Mouse (Mus musculus) left cerebral cortex, postnatal 4 days (tissue): ENCODE measurements around the gene Oscar. TPM values are rescaled to one million over a fixed set of nuclear protein-coding genes. Genes with fewer than 3 reads are reported as not detected.
"Not testable (repeated sequence)": the region's sequence is repeated elsewhere in the genome, so short reads cannot be mapped to it uniquely, and the experiment has no call there.

Experiments used
- DNase-seq: peaks from one replicate; pipeline ENCODE4 v3.0.0-alpha.2; 2022
- intact Hi-C: fragments of 180-260 bp; cut with DNase I; formaldehyde crosslinking; loops from one replicate; pipeline ENCODE4 v1.15.1; 2025
- total RNA-seq, 2 experiments: library from RNA; stranded (reverse); gene quantifications; 2 replicates each; pipeline ENCODE4 v1.2.3; 2021

The Oscar gene
- total RNA-seq, 2 experiments from 2014 or later = 0.84 to 1.1 TPM

DNA sequence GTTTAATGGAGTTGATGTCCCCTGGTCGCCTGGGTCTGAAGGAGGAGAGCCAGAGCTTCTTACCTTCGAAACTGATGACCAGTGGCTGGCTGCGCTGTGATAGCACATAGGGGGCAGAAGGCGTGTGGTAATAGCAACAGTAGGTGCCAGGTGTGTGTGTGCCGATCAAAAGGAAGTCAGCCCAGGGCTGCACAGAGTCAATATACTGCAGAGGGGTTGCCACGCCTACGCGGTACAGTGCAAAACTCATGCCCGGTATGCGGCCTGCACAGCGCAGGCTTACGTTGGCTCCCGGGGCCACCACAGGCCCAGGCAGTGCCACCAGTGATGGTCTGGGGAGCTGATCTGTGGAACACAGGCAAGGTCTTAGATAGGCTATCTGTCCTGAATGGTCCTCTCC is 5.0 kb downstream of the Oscar start:
- DNase-seq = no peak
- intact Hi-C loops = no loop called here

- intact Hi-C loops = no loop called here
- no peak for DNase-seq
Observed at GRCm38 (mm10) chr7:3610437-3610836, 5.5 kb downstream of the Oscar start.

DNA sequence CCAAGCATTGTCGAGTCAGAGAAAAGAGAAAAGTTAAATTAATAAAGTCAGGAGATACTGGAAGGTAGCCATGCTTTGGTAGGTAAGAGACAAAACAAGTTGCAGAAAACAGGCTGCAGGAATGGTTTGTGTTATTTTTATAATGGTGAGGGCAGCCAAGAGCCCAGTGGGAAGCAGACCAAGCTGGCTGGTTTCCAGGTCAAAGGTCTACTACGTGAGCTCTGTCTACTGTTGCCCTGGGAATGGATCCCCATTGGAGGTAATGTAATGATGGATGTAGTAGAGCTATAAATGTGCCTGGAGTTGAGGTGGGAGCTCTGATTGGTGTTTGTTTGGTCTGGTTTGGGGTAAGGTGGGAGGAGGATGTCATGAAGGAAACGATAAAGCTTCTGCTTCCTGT is 6.9 kb downstream of the Oscar start:
- DNase-seq = no peak
- intact Hi-C loops = no loop called here

DNA sequence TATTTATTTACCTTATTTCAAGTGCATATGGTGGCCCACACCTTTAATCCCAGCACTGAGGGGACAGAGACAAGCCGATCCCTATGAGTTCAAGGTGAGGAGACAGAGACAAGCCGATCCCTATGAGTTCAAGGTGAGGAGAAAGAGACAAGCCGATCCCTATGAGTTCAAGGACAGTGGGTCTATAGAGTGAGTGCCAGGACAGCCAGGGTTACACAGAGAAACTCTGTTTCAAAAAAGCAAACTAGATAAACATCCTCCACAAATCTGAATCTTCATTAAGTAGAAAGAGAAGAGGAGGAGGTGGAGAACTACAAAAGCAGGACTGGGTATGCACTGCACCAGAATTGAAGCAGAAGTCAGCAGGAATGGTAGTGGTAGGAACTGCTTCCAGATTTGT is 7.3 kb downstream of the Oscar start:
- intact Hi-C loops = no loop called here
- no peak for DNase-seq

GRCm38 (mm10) chr7:3607391-3607790 is 8.6 kb downstream of the Oscar start:
- no peak for DNase-seq
- intact Hi-C loops = no loop called here

GRCm38 (mm10) chr7:3606798-3607197 is 9.2 kb downstream of the Oscar start:
- intact Hi-C loops = no loop called here
- no peak for DNase-seq

GRCm38 (mm10) chr7:3601119-3601518 is 14.8 kb downstream of the Oscar start:
- intact Hi-C loops = no loop called here

GRCm38 (mm10) chr7:3597755-3598154 is 18.2 kb downstream of the Oscar start:
- intact Hi-C loops, DNase-seq: not testable (repeated sequence)

More at GRCm38 (mm10) chr7:3601119-3601518, 14.8 kb downstream of the Oscar start:
- peak; percentile 57 for DNase-seq

DNA sequence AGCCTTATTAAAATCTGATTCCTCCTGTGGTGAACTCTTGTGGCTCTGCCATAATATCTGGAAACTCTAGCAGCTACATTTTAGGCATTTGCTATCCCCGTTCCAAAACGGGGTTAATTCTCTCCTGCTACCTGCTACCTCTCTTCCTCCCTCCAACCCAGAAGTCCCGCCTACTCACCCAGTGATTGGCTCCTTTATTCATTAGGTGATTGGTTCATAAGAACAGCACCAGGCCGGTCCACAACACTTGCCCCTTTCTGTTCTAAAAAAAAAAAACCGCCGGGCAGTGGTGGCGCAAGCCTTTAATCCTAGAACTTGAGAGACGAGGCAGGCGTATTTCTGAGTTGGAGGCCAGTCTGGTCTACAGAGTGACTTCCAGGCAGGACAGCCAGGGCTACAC is 20.8 kb downstream of the Oscar start:
- no peak for DNase-seq
- intact Hi-C loops = no loop called here

DNA sequence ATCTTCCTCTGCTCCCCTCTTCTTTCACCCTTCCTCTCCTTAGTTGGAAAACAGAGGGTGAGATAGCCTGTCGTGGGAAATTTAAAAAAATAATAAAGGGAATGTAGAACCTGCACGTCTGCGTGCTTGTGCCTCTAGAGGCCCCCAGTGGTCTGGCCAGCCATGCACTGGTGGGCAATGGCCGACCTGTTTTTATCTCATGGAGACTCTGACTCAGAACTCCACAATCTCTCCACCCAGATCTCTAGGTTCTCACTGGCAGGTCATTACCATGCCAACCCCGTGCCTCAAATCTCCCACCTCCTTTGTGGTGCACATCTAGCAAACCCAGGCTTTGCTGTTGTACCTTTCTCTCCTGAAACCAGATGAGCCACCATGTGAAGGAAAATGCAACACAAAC is 21.3 kb downstream of the Oscar start:
- intact Hi-C loops = loop anchor here (5.0 kb wide), 1 partner anchor 838 kb away; no protein-coding TSS in a partner anchor

DNA sequence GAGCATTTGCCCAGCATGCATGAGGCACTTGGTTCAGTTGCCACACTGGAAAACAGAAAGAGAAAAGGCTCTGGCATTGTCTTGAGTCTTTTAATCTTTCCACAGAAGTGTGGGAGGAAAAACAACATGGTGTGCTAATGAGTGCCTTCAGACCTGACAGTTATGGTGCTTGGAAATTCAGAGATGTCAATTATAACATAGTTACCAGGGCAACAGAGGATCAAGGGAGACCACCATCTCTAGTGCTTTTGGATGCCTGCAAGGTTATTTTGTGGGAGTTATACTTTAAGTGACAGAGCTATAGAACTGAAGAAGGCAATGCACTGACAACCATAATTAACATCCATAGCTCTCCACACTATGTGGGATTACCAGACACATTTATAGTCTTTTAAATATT is 22.1 kb downstream of the Oscar start:
- no peak for DNase-seq
- intact Hi-C loops = loop anchor here (5.0 kb wide), 1 partner anchor 838 kb away; no protein-coding TSS in a partner anchor

More for the DNA sequence above, 21.3 kb downstream of the Oscar start:
- DNase-seq = no peak

DNA sequence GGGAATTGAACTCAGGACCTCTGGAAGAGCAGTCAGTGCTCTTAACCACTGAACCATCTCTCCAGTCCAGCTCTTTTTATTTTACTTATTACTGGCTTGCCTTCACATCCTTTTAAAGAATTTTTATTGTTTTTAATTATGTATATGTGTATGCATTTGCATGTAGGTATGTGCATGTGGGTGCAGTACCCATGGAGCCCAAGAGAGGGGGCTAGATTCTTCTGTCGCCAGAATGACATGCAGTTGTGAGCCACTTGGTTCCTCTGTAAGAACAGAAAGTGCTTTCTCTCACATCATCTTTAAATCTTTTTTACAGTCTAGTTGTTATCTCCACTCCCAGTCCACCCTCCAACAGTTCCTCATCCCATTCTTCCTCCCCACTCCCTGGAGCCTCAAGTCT is 24.4 kb downstream of the Oscar start:
- DNase-seq = no peak
- intact Hi-C loops = loop anchor here (5.0 kb wide), 1 partner anchor 841 kb away; no protein-coding TSS in a partner anchor

DNA sequence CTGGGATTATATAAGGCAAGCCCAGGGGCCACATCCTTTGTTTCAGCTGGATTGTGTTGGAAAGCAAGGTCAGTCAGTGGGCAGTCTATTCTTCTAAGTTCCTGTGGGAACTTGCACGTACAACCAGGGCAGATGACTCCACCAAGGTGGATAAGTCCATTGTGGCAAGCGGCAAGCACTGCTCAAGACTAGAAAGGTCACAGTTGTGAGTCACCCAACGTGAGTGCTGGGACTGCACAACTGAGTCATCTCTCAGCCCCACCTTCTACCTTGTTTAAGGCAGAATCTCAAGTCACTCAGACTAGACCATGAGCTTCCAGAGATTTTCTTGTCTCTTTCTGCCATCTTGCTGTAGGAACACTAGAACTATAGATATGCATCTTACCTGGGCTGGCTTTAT is 25.4 kb downstream of the Oscar start:
- DNase-seq = no peak
- intact Hi-C loops = loop anchor here (5.0 kb wide), 1 partner anchor 842 kb away; no protein-coding TSS in a partner anchor

DNA sequence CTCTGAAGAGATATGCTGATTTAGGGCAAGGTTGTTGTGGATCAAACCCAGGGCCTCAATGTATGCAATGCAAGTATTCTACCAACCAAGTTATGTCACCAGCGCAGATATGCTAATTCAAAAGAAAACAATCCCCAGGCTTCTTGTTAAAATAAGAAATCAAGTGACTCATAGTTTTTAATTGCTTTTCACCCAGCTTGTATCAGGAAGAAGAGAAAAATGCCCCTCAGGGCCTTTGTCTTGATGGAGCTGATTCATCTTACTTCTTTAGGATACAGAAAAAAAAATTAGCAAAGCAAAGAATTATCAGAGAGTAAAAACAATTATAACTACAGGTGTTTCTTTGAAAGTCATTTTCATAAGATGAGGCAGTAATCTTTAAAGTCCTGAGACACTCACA is 28.7 kb downstream of the Oscar start:
- no peak for DNase-seq
- intact Hi-C loops = no loop called here

- DNase-seq = no peak
- intact Hi-C loops = no loop called here
Observed at GRCm38 (mm10) chr7:3586255-3586654, 29.7 kb downstream of the Oscar start.

GRCm38 (mm10) chr7:3585763-3586162 is 30.2 kb downstream of the Oscar start:
- intact Hi-C loops = no loop called here

DNA sequence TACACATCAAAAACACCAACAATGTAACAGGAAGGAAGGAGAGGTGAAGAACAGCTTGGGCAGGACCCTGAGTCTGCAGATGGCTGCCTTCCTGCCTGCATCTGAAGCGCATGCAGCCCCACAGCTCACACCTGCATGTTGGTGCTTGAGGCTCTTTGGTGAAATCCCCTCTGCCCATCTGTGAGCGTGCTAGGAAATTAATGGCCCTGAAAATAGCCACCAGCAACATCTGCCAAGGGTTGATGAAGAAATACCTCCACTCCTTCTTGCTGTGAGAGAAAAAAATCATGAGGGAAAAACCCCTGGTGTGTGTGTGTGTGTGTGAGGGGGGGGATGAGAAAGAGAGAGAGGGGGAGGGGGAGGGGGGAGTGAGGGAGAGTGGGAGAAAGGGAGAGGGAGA is 35.9 kb downstream of the Oscar start:
- intact Hi-C loops = no loop called here

More at GRCm38 (mm10) chr7:3585763-3586162, 30.2 kb downstream of the Oscar start:
- no peak for DNase-seq

DNA sequence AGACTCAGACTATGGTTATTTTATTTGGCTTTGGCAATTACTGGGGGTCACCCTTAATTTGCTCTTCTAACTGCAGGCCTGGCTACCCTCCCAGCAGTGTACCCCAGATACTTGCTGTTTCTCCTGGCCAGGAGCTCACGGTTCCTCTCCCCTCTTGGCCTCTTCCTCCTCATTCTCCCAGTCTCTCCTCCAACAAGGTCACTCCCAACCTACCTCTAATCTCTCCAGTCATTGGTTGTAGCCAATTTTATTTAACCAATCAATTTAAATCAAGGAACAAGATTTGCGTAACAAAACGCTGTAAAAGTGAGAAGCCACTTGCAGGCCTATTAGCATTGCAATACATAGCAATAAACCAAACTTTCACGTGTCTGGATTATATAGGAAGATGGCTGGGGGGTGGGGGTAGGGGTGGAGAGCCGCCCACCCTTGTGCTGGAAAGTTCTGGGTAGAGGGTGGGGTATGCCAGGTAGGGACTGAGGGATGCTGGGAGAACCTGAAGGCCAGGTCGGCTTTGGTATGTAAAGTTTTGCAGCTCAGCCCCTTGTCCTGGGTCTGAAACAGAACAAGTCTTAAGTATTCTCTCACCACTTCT is 36.9 kb downstream of the Oscar start:
- intact Hi-C loops = no loop called here
- no peak for DNase-seq

More for the DNA sequence above, 35.9 kb downstream of the Oscar start:
- no peak for DNase-seq

DNA sequence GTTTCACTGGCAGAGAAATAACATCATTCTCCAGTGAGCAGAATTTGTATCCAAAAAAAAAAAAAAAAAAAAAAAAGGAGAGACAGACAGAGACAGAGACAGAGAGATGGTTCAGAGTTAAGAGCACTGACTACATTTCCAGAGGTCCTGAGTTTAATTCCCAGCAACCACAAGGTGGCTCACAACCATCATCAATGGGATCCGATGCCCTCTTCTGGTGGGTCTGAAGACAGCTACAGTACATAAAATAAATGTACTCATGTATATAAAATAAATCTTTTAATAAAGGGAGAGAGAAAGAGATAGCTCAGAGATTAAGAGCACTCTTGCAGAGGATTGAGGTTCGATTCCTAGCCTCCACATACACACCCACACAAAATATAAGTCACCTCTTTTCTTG is 37.8 kb downstream of the Oscar start:
- intact Hi-C loops = no loop called here

DNA sequence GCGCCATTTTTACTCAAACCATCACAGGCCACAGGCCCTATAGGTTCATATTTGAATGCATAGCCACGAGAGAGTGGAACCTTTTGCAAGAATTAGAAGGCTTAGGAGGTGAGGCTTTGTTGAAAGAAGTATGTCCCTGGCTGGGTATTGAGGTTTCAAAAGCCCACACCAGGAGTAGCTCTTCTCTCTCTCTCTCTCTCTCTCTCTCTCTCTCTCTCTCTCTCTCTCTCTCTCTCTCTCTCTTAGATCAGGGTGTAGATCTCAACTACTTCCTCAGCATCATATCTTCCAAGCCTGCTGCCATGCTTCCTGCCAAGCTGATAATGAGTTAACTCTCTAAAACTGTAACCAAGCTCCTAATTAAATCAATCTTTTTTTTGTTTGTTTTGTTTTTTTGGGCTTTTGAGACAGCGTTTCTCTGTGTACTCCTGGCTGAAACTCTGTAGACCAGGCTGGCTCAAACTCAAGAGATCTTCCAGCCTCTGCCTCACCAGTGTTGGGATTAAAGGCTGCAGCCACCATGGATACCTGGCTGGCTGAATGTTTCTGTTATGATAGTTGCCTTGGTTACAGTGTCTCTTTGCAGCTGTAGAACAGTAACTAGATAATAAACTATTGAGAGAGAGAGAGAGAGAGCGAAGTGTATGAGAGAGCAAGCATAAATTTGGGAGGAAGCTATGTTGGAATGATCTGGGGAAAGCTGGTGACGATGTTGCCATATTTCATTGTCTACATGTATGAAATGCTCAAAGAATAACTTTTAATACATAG is 39.4 kb downstream of the Oscar start:
- intact Hi-C loops = no loop called here
- DNase-seq = no peak

More for the DNA sequence above, 37.8 kb downstream of the Oscar start:
- DNase-seq = no peak

DNA sequence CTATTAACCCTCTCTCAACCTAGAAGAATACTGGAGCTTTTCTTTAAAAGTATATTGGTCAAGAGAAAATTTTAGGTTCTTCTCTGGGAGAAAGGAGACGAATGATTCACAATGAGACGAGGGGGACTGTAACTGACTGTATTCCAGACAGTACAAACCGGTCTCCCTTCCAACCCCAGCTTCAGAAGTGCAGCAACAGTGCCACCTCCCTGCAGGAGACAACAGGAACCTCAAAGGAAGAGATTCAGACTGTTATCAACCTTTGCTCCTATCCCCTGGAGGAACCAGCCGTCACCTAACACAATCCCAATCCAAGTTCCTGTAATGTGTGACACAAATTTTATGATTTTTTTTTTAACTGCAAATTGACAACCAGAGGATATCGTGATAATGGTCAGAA is 41.7 kb downstream of the Oscar start:
- DNase-seq = no peak
- intact Hi-C loops = no loop called here

DNA sequence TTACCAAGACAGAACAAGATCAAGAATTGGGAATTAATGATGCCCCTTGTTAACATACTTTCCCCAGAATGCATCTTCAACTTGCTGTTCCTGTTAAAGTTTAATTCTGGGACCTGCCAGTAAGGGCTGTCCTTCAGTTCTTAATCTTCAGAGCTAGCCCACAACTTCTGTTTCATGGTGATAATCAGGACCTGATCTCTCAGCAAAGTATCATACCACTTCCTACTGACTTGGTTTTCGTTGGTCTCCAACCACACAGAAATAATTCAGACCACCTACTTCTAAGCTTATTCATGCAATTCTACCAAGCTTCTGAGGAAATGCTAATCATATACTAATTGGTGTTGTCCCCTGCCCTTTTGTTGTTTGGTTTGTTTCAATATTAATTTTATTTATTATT is 44.1 kb downstream of the Oscar start:
- intact Hi-C loops = no loop called here
- DNase-seq = no peak
